Mouse (Mus musculus) limb, embryonic 15.5 days (tissue): ENCODE data around the gene Syndig1l. TPM values are rescaled to one million over a fixed set of nuclear protein-coding genes. Genes with fewer than 3 reads are reported as not detected.

ENCODE experiments used
- ATAC-seq: fragments of 200-750 bp; cut with Nextera tagmentation; 2 replicates; pipeline ENCODE4 v1.8.0; 2017; ENCODE audit warnings: low read depth, moderate TSS enrichment; ENCODE audit not compliant: insufficient number of reproducible peaks, low FRiP score, low TSS enrichment
- H3K27ac ChIP-seq: fragments of 300-500 bp; sonication (generic); 2 replicates; pipeline ENCODE4 v1.5.1; 2015; ENCODE audit warnings: moderate library complexity, mild to moderate bottlenecking, inconsistent platforms
- H3K27me3 ChIP-seq: fragments of 300-500 bp; sonication (generic); 2 replicates; pipeline ENCODE4 v1.6.1; 2015; ENCODE audit warnings: inconsistent platforms
- H3K36me3 ChIP-seq: fragments of 300-500 bp; sonication (generic); 2 replicates; pipeline ENCODE4 v1.6.1; 2015; ENCODE audit warnings: inconsistent platforms
- H3K4me1 ChIP-seq: fragments of 300-500 bp; sonication (generic); 2 replicates; pipeline ENCODE4 v1.6.1; 2015; ENCODE audit warnings: inconsistent platforms
- H3K4me2 ChIP-seq: fragments of 300-500 bp; sonication (generic); 2 replicates; pipeline ENCODE4 v1.6.1; 2015; ENCODE audit warnings: mild to moderate bottlenecking, inconsistent platforms
- H3K4me3 ChIP-seq: fragments of 300-500 bp; sonication (generic); 2 replicates; pipeline ENCODE4 v1.5.1; 2015; ENCODE audit warnings: mild to moderate bottlenecking, inconsistent platforms
- H3K9ac ChIP-seq: fragments of 300-500 bp; sonication (generic); 2 replicates; pipeline ENCODE4 v1.6.1; 2015; ENCODE audit warnings: inconsistent platforms
- H3K9me3 ChIP-seq: fragments of 300-500 bp; sonication (generic); 2 replicates; pipeline ENCODE4 v1.6.1; 2016; ENCODE audit warnings: inconsistent platforms
- WGBS: fragments of 180-500 bp; shearing (Covaris S2); methylation state at CpG from one replicate; pipeline ENCODE4 v1.1.7; 2015; 5-methylcytosine and 5-hydroxymethylcytosine counted together
- polyA plus RNA-seq: library from polyadenylated mRNA; unstranded; fragments of >200 nt; fragmentation: Nextera tagmentation; extraction: Ambion mirVana; gene quantifications from 2 replicates; pipeline ENCODE4 v1.2.1, GENCODE M21; 2015

Gene Syndig1l
- polyA plus RNA-seq, 1 experiment from 2014 or later, result not detected

GRCm38 (mm10) chr12:84707804-84708203 is 9.2 kb upstream of the Syndig1l start:
- Histone ChIP-seq H3K27me3 (peaks cover under 1% of the 10 kb centered on the region; the same call in 1 of the 2 replicates), H3K9me3 (no peaks in the 10 kb centered on the region), H3K4me1 (no peaks in the 10 kb centered on the region), H3K27ac (no peak overlapping the region), H3K36me3 (no peaks in the 10 kb centered on the region), H3K4me3 (no peak overlapping the region), H3K9ac (no peak overlapping the region), H3K4me2 (no peak overlapping the region)
- 67% methylated on average over 4 of the region's 4 CpGs for WGBS
- no peak for ATAC-seq

GRCm38 (mm10) chr12:84706886-84707285 is 8.3 kb upstream of the Syndig1l start:
- no peaks in the 10 kb centered on the region for H3K9me3 ChIP-seq
- 75% methylated on average over 4 of the region's 4 CpGs for WGBS
- no peak overlapping the region for H3K4me3 ChIP-seq
- no peak overlapping the region for H3K9ac ChIP-seq
- no peak overlapping the region for H3K27ac ChIP-seq
- H3K4me2 ChIP-seq, result no peak overlapping the region
- H3K27me3 ChIP-seq, result peaks cover 10% of the 10 kb centered on the region
- no peaks in the 10 kb centered on the region for H3K4me1 ChIP-seq
- no peaks in the 10 kb centered on the region for H3K36me3 ChIP-seq
- ATAC-seq, result no peak

- no peak overlapping the region for H3K27ac ChIP-seq
- no peaks in the 10 kb centered on the region for H3K9me3 ChIP-seq
- H3K4me1 ChIP-seq, result peaks cover 7% of the 10 kb centered on the region
- WGBS, result 73% methylated on average over 7 of the region's 7 CpGs
- H3K9ac ChIP-seq, result no peak overlapping the region
- H3K4me2 ChIP-seq, result no peak overlapping the region
- no peaks in the 10 kb centered on the region for H3K36me3 ChIP-seq
- H3K27me3 ChIP-seq, result peaks cover 49% of the 10 kb centered on the region
- ATAC-seq, result no peak
- H3K4me3 ChIP-seq, result no peak overlapping the region
These were observed 4.0 kb upstream of the Syndig1l start for GRCm38 (mm10) chr12:84702586-84702985.

DNA sequence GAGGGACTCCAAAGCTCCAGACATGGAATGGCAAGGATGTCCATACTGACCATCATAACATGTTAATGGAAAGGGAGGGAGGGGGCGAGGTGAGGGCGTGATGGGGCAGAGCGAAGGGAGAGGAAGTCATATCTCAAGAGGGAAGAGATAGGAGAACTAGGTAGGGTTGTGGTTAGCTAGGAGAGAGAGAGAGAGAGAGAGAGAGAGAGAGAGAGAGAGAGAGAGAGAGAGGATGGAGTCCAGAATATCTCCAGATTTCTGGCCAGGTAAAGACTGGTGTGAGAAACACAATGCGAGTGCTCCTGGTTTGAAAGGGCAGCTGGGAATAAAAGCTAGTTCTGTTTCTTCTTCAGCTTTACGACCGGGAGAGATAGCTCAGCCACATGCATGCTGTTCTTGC is 6.5 kb downstream of the Syndig1l start:
- H3K9me3 ChIP-seq, result no peaks in the 10 kb centered on the region
- H3K9ac ChIP-seq, result no peak overlapping the region
- H3K4me2 ChIP-seq, result no peak overlapping the region
- no peak overlapping the region for H3K4me3 ChIP-seq
- ATAC-seq, result no peak
- H3K36me3 ChIP-seq, result no peaks in the 10 kb centered on the region
- no peak overlapping the region for H3K27ac ChIP-seq
- 81% methylated on average over 6 of the region's 6 CpGs for WGBS
- no peaks in the 10 kb centered on the region for H3K4me1 ChIP-seq
- H3K27me3 ChIP-seq, result peaks cover 9% of the 10 kb centered on the region

GRCm38 (mm10) chr12:84691347-84691746 is 7.3 kb downstream of the Syndig1l start:
- Histone ChIP-seq H3K4me3 (no peak overlapping the region), H3K4me1 (no peaks in the 10 kb centered on the region), H3K9ac (no peak overlapping the region), H3K27me3 (0 out of 2 replicates have a peak, but pooled peaks cover 3% of the 10 kb centered on the region), H3K4me2 (no peak overlapping the region), H3K9me3 (no peaks in the 10 kb centered on the region), H3K27ac (no peak overlapping the region), H3K36me3 (no peaks in the 10 kb centered on the region)
- no peak for ATAC-seq

GRCm38 (mm10) chr12:84689051-84689450 is 9.6 kb downstream of the Syndig1l start:
- ATAC-seq, result no peak
- Histone ChIP-seq H3K4me3 (no peak overlapping the region), H3K36me3 (no peaks in the 10 kb centered on the region), H3K4me1 (no peaks in the 10 kb centered on the region), H3K27ac (no peak overlapping the region), H3K4me2 (no peak overlapping the region), H3K27me3 (no peaks in the 10 kb centered on the region), H3K9ac (no peak overlapping the region), H3K9me3 (no peaks in the 10 kb centered on the region)
- WGBS, result 82% methylated on average over 11 of the region's 11 CpGs

- no peak for ATAC-seq
- no peaks in the 10 kb centered on the region for H3K36me3 ChIP-seq
- no peak overlapping the region for H3K4me2 ChIP-seq
These were observed 11.1 kb downstream of the Syndig1l start for GRCm38 (mm10) chr12:84687531-84687930.

GRCm38 (mm10) chr12:84686176-84686575 is 12.5 kb downstream of the Syndig1l start:
- Histone ChIP-seq H3K27me3 (no peaks in the 10 kb centered on the region), H3K36me3 (no peaks in the 10 kb centered on the region), H3K9me3 (no peaks in the 10 kb centered on the region), H3K4me1 (no peaks in the 10 kb centered on the region), H3K4me2 (no peak overlapping the region), H3K27ac (no peak overlapping the region), H3K4me3 (no peak overlapping the region), H3K9ac (no peak overlapping the region)
- 46% methylated on average over 4 of the region's 4 CpGs for WGBS
- no peak for ATAC-seq

More at GRCm38 (mm10) chr12:84687531-84687930, 11.1 kb downstream of the Syndig1l start:
- Histone ChIP-seq H3K9me3 (no peaks in the 10 kb centered on the region), H3K9ac (no peak overlapping the region), H3K4me3 (no peak overlapping the region), H3K27me3 (no peaks in the 10 kb centered on the region), H3K27ac (no peak overlapping the region), H3K4me1 (no peaks in the 10 kb centered on the region)
- 83% methylated on average over 4 of the region's 4 CpGs for WGBS

- no peak overlapping the region for H3K4me3 ChIP-seq
- no peaks in the 10 kb centered on the region for H3K9me3 ChIP-seq
- H3K4me2 ChIP-seq, result no peak overlapping the region
- no peaks in the 10 kb centered on the region for H3K4me1 ChIP-seq
- peaks cover 9% of the 10 kb centered on the region for H3K27me3 ChIP-seq
- ATAC-seq, result no peak
- no peak overlapping the region for H3K9ac ChIP-seq
- WGBS, result 64% methylated on average over 7 of the region's 7 CpGs
- H3K36me3 ChIP-seq, result no peaks in the 10 kb centered on the region
- H3K27ac ChIP-seq, result no peak overlapping the region
These were observed 14.1 kb downstream of the Syndig1l start for GRCm38 (mm10) chr12:84684569-84684968.

GRCm38 (mm10) chr12:84676011-84676410 is 22.6 kb downstream of the Syndig1l start:
- Histone ChIP-seq H3K4me3 (no peak overlapping the region), H3K4me1 (no peaks in the 10 kb centered on the region; the same call in 1 of the 2 replicates), H3K4me2 (no peak overlapping the region), H3K9ac (no peak overlapping the region), H3K9me3 (no peaks in the 10 kb centered on the region), H3K27me3 (peaks cover 17% of the 10 kb centered on the region), H3K36me3 (no peaks in the 10 kb centered on the region), H3K27ac (no peak overlapping the region)
- 81% methylated on average over 3 of the region's 3 CpGs for WGBS
- no peak for ATAC-seq

DNA sequence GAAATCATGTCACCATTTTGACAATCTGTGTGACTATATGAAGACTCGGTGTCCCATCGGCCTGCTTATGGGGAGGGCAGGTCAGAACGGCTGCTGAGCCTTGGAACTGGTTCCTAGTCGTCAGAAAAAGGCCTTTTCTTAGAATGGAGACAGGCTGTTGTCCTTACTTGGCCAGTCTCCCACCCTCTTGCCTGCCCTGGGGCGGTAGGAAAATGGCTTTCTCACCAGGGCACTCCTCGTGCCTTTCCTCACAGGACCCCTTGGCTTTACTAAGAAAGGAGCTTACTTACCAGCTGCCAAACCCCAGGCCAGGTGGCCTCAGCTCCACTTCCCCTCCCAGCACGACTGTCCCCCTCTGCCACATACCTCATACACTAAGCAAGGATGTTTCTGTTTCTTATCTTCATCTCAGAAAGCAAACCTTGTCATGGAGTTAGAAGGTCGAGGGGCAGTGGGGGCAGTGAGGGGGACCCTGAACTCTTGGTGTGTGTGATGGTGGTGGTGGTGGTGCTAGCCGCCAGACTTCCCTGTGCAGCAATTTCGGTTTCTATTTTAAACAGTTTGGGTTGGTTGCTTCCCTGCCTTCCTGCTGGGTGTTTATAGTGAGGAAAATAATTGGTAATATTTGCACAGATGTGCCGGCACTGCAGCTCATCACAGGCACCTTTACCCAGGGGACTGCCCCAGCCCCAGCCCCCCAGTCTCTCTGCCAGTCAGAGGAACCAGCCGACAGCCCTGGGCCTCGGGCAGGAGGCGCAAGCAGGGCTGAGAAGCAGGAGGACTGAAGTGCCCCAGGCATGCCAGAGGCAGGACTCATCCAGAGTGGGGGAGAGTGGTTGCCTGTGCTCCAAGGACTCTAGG is 23.7 kb downstream of the Syndig1l start:
- Histone ChIP-seq H3K36me3 (no peaks in the 10 kb centered on the region), H3K4me2 (no peak overlapping the region), H3K4me3 (no peak overlapping the region), H3K4me1 (no peaks in the 10 kb centered on the region; the same call in 1 of the 2 replicates), H3K9ac (no peak overlapping the region), H3K27me3 (0 out of 2 replicates have a peak, but pooled peaks cover 7% of the 10 kb centered on the region), H3K9me3 (no peaks in the 10 kb centered on the region), H3K27ac (no peak overlapping the region)
- no peak for ATAC-seq
- 28% methylated on average over 14 of the region's 14 CpGs for WGBS

DNA sequence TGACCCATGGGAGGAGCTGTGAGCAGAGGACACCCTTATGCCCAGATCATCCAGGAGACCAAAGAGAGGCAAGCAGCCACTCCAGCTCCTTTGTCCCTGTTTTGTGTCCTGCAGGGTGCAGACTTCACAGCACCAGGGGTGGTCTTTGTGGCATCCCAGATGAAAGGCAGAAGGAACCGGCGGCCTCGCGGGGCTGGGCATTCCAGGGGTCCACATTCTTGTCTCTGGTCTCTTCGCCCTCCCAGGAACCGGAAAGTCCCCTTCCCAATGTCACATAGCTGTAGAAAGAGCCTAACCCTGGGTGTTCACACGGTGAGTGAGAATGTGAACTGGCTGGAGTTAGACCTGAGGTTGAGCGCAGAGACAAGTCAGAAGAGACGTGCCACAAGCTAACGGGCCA is 27.0 kb downstream of the Syndig1l start:
- Histone ChIP-seq H3K9me3 (no peaks in the 10 kb centered on the region), H3K4me3 (no peak overlapping the region), H3K9ac (no peak overlapping the region), H3K27ac (no peak overlapping the region), H3K27me3 (0 out of 2 replicates have a peak, but pooled peaks cover 7% of the 10 kb centered on the region), H3K36me3 (no peaks in the 10 kb centered on the region), H3K4me2 (no peak overlapping the region), H3K4me1 (no peaks in the 10 kb centered on the region; the same call in 1 of the 2 replicates)
- no peak for ATAC-seq
- 24% methylated on average over 10 of the region's 10 CpGs for WGBS
